Mouse (Mus musculus) lung, postnatal 36 days (tissue): ENCODE results near the gene Arhgap44.
A peak's percentile ranks its signal among the peaks of the same experiment; 100 is the strongest.

Experiments used
- DNase-seq: peaks from one replicate; pipeline ENCODE4 v3.0.0; 2022; ENCODE audit warnings: mixed read lengths

Gene Arhgap44

DNA sequence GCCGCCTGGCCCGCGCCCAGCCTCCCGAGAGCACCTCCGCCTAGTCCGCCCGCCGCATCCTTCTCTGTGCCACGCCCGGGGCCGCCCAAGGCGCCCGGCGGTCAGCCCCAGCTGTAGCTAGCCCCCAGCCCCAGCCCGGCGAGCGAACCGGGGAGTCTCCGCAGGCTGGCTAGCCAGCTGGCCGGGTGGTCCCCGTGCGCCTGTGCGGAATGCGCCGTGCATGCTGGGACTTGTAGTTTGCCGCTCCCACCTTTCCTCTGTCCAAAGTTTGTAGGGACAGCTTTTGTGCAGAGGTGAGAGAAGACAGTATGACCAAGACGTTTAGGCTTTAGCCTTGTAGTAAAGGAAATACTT is at the start of gene Arhgap44:
Arhgap44 (minus strand) TSS at position 195 of the 354 bp plus-strand sequence.
- DNase-seq = peak; percentile 76

DNA sequence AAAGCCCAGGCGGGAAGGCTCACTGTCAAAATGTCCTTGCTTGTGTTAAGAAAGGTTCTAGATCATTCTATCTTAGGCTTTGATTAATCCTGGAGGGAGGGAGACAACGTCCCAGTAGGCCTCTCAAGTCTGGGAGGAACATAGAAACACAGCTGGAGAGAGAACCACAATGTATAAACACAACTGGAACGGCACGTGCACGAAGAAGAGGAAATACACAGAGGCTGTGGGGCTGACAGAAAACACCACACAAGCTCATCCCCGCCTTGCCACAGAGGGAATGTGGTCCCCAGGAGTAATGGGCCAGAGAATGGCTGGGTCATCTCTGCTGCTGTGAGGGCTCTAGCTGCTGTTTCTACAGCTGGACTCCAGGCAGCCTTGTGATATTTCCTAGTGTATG is 48.9 kb upstream of the Arhgap44 start:
- peak; percentile 31 for DNase-seq

DNA sequence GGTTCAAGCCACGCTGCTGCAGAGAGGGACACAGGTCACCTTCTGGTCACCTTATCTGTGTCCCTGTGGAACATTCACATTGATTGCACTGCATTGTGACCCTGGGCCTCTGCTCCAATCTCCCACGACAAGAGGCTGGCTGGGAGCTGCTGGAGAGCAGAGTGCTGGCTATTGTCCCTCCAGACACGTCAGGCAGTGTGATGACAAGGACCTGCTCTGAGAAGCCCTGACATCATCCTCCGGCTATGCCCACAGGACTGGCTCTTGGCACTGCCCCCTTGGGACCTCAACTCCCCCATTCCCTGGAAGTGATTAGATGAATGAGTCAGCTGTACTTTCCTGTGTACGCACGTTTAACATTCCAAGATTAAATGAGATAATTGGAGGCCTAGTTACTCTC is 46.7 kb upstream of the Arhgap44 start:
- no peak for DNase-seq

DNA sequence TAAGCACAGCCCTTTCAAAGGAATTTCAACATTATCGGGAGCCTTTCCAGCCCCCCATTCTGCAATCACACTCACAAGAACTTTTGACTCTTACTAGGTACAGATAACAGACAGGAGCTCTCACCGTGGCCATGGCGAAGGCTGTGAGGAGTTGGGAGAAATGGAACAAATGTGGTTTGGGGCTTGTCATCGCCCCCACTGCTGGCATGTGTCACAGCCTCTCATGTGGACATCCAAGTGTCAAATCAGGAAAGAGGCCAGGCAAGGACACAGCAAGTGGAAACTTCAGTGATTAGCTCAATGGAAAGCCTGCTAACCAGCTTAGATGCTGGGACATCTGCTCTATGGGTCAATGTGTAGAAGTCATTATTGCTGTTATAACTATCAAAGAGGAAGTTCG is 42.5 kb upstream of the Arhgap44 start:
- DNase-seq = no peak

DNA sequence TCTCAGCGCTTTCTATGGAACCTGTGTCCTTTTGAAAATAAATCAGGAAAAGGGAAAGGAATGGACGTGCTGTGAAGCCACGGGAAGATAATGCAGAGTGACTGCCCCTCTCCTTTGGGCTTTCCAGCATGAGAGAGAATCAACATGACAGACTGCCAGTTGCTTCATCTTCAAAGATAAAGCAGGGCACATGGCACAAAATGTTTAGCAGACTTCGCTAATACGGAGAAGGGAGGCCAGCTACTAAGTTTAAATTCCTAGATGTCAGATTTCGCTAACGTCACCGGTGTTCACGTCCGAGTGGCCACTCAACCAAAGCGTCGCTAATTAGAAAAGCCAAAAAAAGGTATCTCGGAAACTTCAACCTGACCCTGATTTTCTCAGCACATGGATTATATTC is 41.9 kb upstream of the Arhgap44 start:
- DNase-seq = no peak

DNA sequence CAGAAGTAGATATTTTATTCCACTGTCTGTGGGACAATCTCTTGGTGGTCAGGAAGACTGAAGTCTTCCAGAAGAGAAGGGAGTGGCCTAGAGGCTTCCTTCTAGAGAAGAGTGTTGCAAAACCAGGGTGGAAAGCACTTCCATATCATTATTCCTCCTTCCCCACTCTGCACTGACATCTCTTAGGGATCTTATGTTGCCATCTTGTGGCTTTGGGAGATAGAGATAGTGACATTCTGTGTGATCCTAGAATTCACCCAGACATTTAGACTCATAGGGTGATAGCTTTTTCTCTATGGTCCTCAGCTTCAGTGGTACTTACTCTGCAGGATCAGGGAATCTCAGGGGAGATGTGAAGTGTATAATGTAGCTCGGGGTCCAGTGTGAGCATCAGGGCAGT is 40.3 kb upstream of the Arhgap44 start:
- DNase-seq = no peak

DNA sequence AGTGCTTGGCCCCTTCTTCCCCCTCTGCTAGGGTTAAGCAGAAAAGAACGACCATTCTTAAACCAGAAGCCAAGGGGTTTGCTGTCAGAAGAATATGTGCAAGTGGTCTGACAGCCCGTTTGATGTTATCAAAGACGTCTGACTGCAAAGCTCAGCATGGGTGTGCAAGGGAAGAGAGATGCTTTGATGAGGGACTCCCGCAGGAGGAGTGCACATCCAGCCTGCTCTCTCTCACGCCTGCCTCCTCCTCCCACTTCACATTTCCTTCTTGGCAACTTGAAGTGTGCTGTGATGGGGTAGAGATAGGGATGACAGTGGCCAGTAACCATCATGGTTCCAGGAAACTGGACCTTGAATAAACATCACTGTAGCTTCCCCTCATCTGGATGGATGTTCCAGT is 39.5 kb upstream of the Arhgap44 start:
- DNase-seq = no peak

DNA sequence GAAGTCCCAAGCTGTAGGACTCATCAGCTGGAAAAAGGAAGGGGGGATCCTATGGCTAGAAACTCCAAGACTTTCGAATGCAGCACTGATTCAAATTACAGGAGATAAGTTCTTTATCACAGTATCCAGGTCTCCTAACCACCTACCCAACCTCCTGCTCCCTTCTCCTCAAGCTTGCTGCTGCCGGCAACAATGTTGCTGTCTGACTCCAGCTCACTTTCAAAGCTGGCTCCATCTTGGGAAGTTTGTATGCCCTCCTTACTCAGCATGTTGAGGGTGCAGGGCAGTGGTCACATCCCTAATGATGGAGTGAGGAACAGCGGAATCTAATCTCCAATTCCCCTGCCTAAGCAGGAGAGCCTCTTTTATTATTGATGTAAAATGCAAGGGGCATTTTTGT is 35.3 kb upstream of the Arhgap44 start:
- DNase-seq = no peak

DNA sequence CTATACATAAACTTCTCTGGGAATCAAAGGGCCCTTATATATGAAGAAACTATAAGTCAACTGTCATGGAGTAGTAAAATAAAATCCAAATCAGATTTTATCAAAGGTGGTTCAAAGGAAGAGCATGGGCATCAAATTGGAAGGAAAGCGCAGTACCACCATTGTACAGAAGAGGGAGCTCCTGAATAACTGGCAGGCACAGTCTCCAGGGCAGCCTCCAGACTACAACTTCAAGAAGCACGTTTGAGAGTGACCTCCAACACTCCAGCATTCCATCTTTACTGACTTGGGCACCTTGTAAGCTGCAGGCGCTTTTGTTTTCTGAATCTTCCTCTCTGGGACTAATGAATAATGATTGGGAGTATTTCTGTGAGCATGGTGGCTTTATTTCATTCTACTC is 34.5 kb upstream of the Arhgap44 start:
- peak; percentile 87 for DNase-seq

DNA sequence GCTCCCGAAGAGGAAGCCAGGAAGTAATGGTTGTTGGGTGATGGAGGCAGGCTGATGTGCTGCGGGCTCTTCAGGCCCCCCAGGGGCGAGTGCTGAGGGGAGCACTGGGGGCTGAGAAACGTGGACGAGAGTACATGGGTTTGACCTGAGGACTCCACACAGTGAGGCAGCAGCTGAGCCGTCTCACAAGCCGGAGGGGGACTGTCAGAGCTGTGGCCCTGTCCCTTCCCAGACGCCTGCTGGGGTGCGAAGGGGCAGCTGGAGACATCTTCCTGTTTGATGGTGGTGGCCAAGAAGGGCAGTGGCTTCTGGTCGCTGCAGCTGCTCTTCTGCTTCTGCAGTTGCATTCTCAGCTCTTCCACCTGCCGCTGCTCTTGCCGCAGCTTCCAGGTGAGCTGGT is 24.2 kb upstream of the Arhgap44 start:
- no peak for DNase-seq

DNA sequence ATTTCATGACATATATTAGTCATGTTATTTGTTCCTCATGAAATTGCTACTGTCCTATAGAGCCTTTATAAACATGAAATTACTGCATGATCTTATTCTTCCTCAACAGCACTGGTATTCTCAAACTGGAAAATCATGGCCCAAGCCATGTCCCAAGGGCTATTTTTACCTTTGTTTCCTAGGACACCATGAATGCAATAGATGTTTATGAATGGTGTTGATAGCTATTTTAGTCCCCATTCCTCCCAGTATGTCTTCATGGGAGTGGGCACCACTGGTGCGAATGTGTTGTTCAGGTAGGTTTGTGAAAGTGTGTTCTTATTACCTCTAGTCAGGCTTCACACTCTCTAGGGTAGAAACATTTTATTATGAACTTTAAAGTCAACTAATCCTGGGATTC is 22.4 kb upstream of the Arhgap44 start:
- no peak for DNase-seq

DNA sequence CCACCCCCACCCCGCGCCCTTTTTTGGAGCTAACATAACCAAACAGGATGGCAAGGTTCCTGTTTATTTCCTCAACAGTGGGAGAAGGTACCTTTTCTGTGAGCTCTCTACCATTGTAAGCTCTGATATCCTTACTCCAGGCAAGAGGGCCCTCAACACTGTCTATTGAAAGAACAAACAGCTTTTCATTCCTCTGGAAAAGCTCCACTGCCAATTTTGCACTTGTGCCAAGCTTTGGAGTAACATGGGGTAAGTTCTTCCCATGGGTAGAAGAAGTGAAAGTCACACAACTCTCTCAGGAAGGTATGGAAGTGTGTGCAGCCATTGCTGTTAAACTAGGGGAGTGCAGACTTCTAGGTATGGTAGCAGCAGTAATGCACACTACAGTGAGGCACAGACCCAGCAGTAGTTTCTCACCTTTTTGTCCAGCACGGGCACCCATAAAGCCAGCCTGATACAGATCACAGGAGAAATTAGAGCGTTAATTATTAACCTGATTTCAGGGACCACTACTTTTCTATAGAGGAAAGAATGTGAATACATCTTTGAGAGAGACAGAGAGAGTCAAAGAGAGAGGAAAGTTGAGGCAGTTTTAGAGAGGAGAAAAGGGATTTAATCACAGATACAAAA is 7.5 kb upstream of the Arhgap44 start:
- peak; percentile 63 for DNase-seq

DNA sequence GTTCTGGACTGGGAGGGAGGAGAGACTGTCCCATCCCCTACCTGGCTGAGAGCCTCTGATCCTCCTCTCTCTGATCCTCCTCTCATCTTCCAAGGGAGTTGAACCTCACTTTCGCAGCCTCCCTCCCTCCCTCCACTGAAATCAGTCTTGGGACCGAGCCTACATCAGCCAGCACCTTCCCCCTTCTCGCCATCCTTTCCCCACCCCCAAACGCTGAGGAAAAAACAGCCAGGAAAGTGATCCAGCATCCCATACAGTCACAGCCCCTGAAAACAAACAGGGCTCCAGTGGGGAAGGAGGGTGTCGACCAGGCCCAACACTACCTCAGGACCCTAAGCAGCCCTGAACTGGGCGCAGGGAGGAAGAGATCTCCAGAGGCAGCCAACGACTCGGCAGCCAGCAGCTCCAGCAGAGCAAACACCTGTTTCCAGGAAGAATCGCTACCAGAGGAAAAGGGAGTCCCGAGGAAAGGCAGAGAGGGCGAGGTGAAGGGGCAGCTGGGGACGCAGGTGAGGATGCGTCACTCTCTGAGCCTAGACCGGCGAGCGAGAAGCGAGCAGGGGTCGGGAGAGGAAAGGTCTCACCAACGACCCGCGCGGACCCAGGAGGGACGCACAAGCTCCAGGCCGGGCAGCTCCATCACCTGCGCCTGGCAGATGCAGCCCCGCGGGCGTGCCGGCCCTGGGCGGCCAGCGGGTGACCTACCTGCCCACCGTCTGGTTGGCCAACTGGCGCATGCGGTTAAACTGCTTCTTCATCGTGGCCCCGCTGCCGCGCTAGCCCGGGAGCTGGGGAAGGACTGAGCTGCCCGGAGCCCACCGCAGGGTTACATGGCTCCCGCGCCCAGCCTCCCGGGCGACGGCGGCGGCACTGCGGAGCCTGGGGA is 637 bp downstream of the Arhgap44 start:
- DNase-seq = peak; percentile 15

DNA sequence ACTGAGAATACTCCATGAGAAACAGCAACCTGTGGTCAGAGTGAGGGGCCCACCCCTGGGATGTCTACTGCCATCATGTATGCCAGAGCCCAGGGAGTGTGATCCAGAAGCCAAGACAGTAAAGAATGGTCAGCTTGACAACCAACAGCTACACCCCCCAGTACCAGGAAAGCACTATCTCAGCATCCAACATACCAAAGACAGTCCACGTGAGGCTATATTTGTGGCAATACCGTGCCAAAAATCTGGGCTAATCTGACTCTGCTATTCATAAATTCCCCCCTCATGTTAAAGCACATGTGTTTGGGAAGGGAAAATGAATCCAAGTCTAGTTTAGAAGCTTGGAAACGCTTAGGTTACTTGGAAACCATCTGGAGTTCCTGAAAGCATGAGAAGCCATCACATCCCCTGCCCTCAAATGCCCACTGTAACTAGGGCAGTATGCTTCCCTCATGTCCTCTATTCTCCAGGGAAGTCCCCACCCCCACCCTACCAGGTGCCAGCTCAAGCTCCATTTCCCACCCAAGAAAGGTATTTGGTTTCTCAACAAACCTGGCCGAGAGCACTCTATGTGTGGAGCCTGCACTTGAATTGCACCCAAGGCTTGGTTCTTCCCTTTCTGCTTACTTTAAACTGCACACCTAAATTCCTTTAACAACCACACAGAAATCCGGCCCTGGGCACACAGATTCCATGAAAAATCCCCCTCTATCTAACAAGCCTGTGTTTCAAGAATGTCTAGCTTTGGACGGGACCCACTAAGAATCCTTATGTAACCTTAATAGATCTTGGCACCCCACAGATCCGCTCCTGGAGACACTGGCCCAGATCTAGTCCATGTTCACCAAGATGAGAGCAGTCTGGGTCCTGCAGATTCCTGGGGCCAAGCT is 1.5 kb downstream of the Arhgap44 start:
- peak; percentile 84 for DNase-seq

DNA sequence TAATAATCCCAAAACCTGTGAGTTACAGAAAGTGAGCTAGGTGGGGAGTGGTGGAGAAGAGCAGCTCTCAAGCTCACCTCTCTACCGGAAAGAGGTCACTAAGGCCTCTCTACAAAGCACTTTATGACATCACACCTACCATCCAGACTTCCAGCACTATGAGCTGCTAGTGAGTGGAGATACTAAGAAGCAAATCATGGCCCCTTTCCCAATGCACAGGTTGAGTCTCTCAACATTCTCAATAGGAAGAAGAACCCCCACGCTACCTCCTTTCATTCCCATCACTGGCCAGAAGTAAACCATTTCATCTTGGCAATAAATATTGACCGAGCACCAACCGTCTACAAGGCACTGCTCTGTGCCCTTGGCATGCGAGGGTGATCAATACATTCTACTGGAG is 3.0 kb downstream of the Arhgap44 start, which contains the start of gene 1700086D15Rik:
1700086D15Rik (minus strand) TSS at position 101 of the 400 bp plus-strand sequence.
- DNase-seq = no peak

DNA sequence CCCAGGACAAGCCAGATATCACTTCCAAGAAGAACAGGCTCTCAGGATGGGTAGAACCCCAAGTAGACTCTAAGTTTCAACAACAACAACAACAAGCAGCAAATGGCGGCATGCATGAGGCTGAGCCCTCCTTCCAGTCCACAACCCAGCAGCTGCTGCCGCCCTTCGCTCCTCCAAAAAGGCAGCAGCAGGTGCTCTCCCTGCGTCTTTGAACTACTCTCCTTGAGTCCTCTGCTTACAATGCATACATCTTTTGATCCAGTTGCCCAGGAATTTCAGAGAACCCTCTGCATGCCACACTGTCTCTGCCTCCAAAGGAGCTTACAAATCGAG is 4.1 kb downstream of the Arhgap44 start:
- DNase-seq = no peak

DNA sequence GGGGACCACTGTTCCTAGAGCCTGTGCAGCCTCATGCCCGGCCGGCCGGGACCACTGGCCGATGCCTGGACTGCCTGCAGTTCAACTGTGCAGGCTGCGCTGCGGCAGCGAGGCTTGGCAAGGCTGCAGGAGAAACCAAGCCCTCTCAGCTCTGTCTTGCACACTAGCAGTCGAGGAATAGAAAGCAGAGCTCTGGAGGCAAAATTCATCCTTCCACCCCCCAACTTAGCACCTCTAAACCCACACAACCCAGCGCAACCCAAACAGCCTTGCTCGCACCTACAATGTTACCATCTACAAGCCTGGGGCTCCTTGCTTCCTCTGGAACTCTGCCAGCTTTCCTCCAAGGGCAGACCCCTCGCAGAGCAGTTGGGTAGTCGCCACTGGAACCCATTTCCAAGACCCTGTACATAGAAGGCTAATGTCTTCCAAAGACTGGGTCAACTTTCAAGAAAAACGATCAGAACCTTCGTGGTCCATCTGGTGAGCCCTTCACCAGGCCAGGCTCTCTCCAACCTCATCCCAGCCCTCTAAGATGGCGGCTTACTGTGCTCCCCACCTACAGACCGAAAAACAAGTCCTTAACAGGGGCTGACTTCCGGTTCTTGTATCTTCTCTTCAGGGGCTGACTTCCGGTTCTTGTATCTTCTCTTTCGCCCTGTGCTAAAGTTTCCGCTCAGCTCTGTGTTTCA is 4.6 kb downstream of the Arhgap44 start:
- no peak for DNase-seq

DNA sequence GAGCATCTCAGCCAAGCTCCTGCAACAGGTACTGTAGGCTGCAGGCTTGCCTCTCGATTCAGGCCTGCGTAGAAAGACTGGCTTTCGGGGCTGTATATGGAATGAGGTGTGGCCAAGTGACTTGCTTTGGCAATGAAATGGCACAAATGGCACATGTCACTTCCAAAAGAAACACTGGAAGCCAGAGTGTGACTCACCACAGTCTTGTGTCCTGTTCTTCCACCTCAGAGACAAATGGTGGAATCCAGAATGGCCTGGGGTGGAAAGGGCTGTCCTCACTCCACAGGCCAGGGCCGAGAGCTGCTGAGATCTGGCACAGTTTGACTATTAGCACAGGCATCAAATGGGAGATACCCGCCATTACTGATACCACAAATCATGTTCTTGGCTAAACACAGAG is 9.8 kb downstream of the Arhgap44 start:
- DNase-seq = no peak

DNA sequence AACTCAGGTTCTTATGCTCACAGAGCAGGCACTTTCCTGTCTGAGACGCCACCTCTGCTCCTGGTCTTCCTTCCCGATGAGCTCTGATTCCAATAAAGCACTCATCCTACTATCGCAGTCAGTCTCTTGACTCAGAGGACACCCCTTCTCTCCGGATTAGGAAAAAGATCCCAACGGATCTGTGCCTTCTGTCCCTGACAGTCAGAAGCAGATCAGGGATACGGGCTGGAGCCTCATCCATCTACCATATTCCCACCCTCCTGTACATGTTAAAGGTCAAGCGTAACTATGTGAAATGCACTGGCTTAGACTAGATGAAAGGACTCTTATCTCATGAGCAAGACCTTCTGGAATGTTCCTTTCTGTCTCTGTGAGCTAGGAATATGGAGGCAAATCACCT is 14.3 kb downstream of the Arhgap44 start:
- no peak for DNase-seq

DNA sequence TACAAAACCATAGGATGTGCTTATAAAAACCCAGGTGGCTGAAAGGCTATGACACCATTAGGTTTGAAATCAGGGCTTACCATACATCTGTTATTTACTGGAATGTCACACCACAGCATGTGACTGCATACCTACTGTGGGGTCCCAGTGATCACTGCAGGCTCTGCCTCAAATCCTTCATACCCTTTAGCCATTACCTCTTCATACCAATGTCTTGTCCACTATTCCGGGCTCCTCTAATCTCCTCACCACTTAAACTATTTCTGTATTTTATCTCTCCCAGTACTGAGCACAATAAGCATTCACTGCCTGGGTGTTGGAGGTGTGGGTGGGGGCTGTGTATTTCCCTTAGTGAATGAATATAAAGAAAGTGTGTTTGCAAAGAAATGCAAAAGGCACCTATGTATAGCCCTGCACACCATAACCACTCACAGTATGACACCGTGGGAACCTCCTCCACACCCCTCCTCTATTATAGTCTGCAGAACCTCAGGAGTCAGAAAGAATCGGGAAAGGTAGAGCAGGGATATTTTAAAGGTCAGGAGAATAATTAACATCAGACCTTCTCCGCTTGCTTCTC is 19.8 kb downstream of the Arhgap44 start:
- no peak for DNase-seq

DNA sequence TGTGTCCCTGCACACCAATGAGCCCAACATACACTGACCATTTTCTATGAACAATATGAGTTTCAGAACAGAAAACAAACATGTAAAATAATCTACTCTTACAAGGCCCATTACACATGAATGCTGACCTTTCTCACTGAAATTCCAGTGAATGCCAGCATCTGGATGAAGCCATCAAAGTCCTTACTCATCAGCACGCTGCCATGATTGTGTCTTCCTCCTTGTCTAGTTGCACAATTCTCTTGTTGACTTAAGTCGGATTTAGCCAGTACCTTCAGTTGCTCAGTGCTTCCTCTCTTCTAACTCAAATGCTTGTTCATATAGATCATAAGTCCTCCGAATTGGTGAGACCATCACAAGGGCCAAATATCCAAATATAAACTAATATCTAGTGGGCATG is 23.7 kb downstream of the Arhgap44 start:
- DNase-seq = no peak

DNA sequence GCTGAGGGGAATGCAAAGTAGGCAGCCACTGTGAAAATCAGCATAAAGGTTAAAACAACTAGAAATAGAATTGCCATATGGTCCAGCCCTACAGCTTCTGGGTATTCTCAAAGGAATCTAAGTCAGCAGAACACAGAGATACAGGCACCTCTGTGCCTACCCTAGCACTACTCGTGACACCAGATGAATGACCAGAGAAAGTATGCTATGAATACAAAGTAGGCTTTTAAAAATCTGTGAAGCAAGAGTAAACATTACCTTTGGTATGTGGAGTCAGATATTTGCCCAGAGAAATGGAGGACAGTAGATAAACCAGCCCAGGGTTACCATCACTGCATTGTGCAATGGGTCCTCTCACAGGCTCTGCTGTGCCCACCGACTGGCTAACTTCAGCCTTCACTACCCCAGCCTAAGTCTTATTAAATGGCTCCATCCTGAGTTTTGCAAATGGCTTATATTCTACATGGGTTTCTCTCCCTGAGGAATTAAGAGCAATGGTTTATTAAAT is 25.6 kb downstream of the Arhgap44 start:
- no peak for DNase-seq
